Mouse (Mus musculus) left cerebral cortex, postnatal 25 days (tissue): Measurements from ENCODE around the gene Srsf4. TPM values are rescaled to one million over a fixed set of nuclear protein-coding genes. Genes with fewer than 3 reads are reported as not detected.

Source experiments
- DNase-seq, 2 experiments: peaks; one replicate each; pipeline ENCODE4 v3.0.0; 2022; ENCODE audit warnings: low spot score in 2 of 2, mixed read lengths in 1 of 2
- intact Hi-C: fragments of 180-260 bp; cut with DNase I; formaldehyde crosslinking; loops from one replicate; pipeline ENCODE4 v1.15.1; 2025
- total RNA-seq, 2 experiments: library from RNA; stranded (reverse); gene quantifications; 2 replicates each; pipeline ENCODE4 v1.2.3; 2021

Srsf4 gene
- total RNA-seq, 2 experiments from 2014 or later: 66.3 to 70.5 TPM

GRCm38 (mm10) chr4:131860492-131861340, 12.7 kb upstream of the Srsf4 start:
- DNase-seq: peak; percentile 82 to 86
- intact Hi-C loops: loop anchor here (5.0 kb wide), 2 partner anchors 117 to 322 kb away; no protein-coding TSS in a partner anchor

- DNase-seq: no peak
- intact Hi-C loops: loop anchor here (5.0 kb wide), 2 partner anchors 116 to 321 kb away; no protein-coding TSS in a partner anchor
Observed at GRCm38 (mm10) chr4:131861341-131861739, 12.1 kb upstream of the Srsf4 start.

GRCm38 (mm10) chr4:131872672-131873292, 635 bp upstream of the Srsf4 start:
- peak in 1 of 2 experiments; percentile 15 for DNase-seq
- intact Hi-C loops: loop anchor here (5.0 kb wide), 1 partner anchor 340 kb away; the partner anchor contains the start of gene Ythdf2

GRCm38 (mm10) chr4:131874169-131874536, 736 bp downstream of the Srsf4 start:
- peak in 1 of 2 experiments; percentile 14 for DNase-seq
- intact Hi-C loops: loop anchor here (5.0 kb wide), 1 partner anchor 338 kb away; the partner anchor contains the start of gene Ythdf2

- intact Hi-C loops: loop anchor here (5.0 kb wide), 1 partner anchor 338 kb away; the partner anchor contains the start of gene Ythdf2
Observed at GRCm38 (mm10) chr4:131874567-131874966, 1.1 kb downstream of the Srsf4 start.

GRCm38 (mm10) chr4:131875242-131875641, 1.8 kb downstream of the Srsf4 start:
- DNase-seq: no peak
- intact Hi-C loops: no loop called here

More at GRCm38 (mm10) chr4:131874567-131874966, 1.1 kb downstream of the Srsf4 start:
- no peak for DNase-seq

- no peak for DNase-seq
- intact Hi-C loops: no loop called here
Observed at GRCm38 (mm10) chr4:131876836-131877235, 3.4 kb downstream of the Srsf4 start.

GRCm38 (mm10) chr4:131879692-131880091, 6.3 kb downstream of the Srsf4 start:
- intact Hi-C loops: no loop called here
- DNase-seq: no peak

- DNase-seq: no peak
- intact Hi-C loops: no loop called here
Observed at GRCm38 (mm10) chr4:131881306-131881705, 7.9 kb downstream of the Srsf4 start.

- intact Hi-C loops: no loop called here
- no peak for DNase-seq
Observed at GRCm38 (mm10) chr4:131883571-131883970, 10.2 kb downstream of the Srsf4 start.

GRCm38 (mm10) chr4:131885376-131885775, 12.0 kb downstream of the Srsf4 start:
- DNase-seq: no peak
- intact Hi-C loops: no loop called here

- intact Hi-C loops: no loop called here
Observed at GRCm38 (mm10) chr4:131888564-131888963, 15.1 kb downstream of the Srsf4 start.

GRCm38 (mm10) chr4:131890692-131891091, 17.3 kb downstream of the Srsf4 start:
- no peak for DNase-seq
- intact Hi-C loops: no loop called here

More at GRCm38 (mm10) chr4:131888564-131888963, 15.1 kb downstream of the Srsf4 start:
- DNase-seq: no peak

GRCm38 (mm10) chr4:131897109-131897508, 23.7 kb downstream of the Srsf4 start:
- intact Hi-C loops: no loop called here
- no peak for DNase-seq

- DNase-seq: no peak
- intact Hi-C loops: no loop called here
Observed at GRCm38 (mm10) chr4:131897787-131898186, 24.4 kb downstream of the Srsf4 start.

- DNase-seq: no peak
- intact Hi-C loops: no loop called here
Observed at GRCm38 (mm10) chr4:131898503-131899179, 25.2 kb downstream of the Srsf4 start.

GRCm38 (mm10) chr4:131899180-131899554, 25.8 kb downstream of the Srsf4 start:
- no peak for DNase-seq
- intact Hi-C loops: no loop called here

- intact Hi-C loops: no loop called here
- no peak for DNase-seq
Observed at GRCm38 (mm10) chr4:131901090-131901489, 27.7 kb downstream of the Srsf4 start.

- intact Hi-C loops: no loop called here
- DNase-seq: peak in 1 of 2 experiments; percentile 49
Observed at GRCm38 (mm10) chr4:131904478-131904877, 31.1 kb downstream of the Srsf4 start.

GRCm38 (mm10) chr4:131906423-131906822, 33.0 kb downstream of the Srsf4 start:
- DNase-seq: no peak
- intact Hi-C loops: no loop called here
